Mouse (Mus musculus): ENCODE data around the gene Bri3.

Bri3 gene

GRCm38 (mm10) chr5:144261829-144262228 is 17.6 kb downstream of the Bri3 start:
- no peak for DNase-seq (ENCODE audit: low spot score in 2 of 2)

GRCm38 (mm10) chr5:144263082-144263481 is 18.8 kb downstream of the Bri3 start:
- DNase-seq (ENCODE audit: low spot score in 2 of 2): no peak

GRCm38 (mm10) chr5:144263496-144263895 is 19.3 kb downstream of the Bri3 start:
- DNase-seq (ENCODE audit: low spot score in 2 of 2): no peak

- peak in 1 of 2 experiments; percentile 51 for DNase-seq (ENCODE audit: low spot score in 2 of 2)
These were observed 23.5 kb downstream of the Bri3 start for GRCm38 (mm10) chr5:144267535-144268241.

- DNase-seq (ENCODE audit: low spot score in 2 of 2): no peak
These were observed 25.7 kb downstream of the Bri3 start for GRCm38 (mm10) chr5:144269926-144270325.

- no peak for DNase-seq (ENCODE audit: low spot score in 2 of 2)
These were observed 26.2 kb downstream of the Bri3 start for GRCm38 (mm10) chr5:144270420-144270819.

GRCm38 (mm10) chr5:144271118-144271517 is 26.9 kb downstream of the Bri3 start:
- DNase-seq (ENCODE audit: low spot score in 2 of 2): no peak

- no peak for DNase-seq (ENCODE audit: low spot score in 2 of 2)
These were observed 27.5 kb downstream of the Bri3 start for GRCm38 (mm10) chr5:144271772-144272171.

- no peak for DNase-seq (ENCODE audit: low spot score in 2 of 2)
These were observed 30.7 kb downstream of the Bri3 start for GRCm38 (mm10) chr5:144274904-144275303.

GRCm38 (mm10) chr5:144276898-144277630 is 32.8 kb downstream of the Bri3 start:
- DNase-seq (ENCODE audit: low spot score in 2 of 2): no peak

- no peak for DNase-seq (ENCODE audit: low spot score in 2 of 2)
These were observed 34.2 kb downstream of the Bri3 start for GRCm38 (mm10) chr5:144278374-144278960.

- DNase-seq (ENCODE audit: low spot score in 2 of 2): no peak
These were observed 34.9 kb downstream of the Bri3 start for GRCm38 (mm10) chr5:144279081-144279541.

GRCm38 (mm10) chr5:144279926-144280325 is 35.7 kb downstream of the Bri3 start:
- no peak for DNase-seq (ENCODE audit: low spot score in 2 of 2)

- no peak for DNase-seq (ENCODE audit: low spot score in 2 of 2)
These were observed 38.4 kb downstream of the Bri3 start for GRCm38 (mm10) chr5:144282470-144283260.

- DNase-seq (ENCODE audit: low spot score in 2 of 2): no peak
These were observed 39.4 kb downstream of the Bri3 start for GRCm38 (mm10) chr5:144283551-144284031.

GRCm38 (mm10) chr5:144284599-144284998 is 40.4 kb downstream of the Bri3 start:
- no peak for DNase-seq (ENCODE audit: low spot score in 2 of 2)

GRCm38 (mm10) chr5:144286591-144287266 is 42.5 kb downstream of the Bri3 start:
- DNase-seq (ENCODE audit: low spot score in 2 of 2): no peak

GRCm38 (mm10) chr5:144287267-144287820 is 43.1 kb downstream of the Bri3 start:
- no peak for DNase-seq (ENCODE audit: low spot score in 2 of 2)

- no peak for DNase-seq (ENCODE audit: low spot score in 2 of 2)
These were observed 44.2 kb downstream of the Bri3 start for GRCm38 (mm10) chr5:144288391-144288790.

GRCm38 (mm10) chr5:144289769-144290440 is 45.7 kb downstream of the Bri3 start:
- peak; percentile 33 to 51 for DNase-seq (ENCODE audit: low spot score in 2 of 2)

Data from left cerebral cortex, adult 9 months (tissue).